Mouse (Mus musculus) testis, adult 2 months (tissue): Measurements from ENCODE around the gene Bdh2.

ENCODE experiments used
- CTCF ChIP-seq: fragments of 200-500 bp; IDR thresholded peaks from 2 replicates; pipeline ENCODE4 v1.5.1; 2012; ENCODE audit warnings: low read depth, mild to moderate bottlenecking, inconsistent platforms, low read length, moderate library complexity; ENCODE audit not compliant: control insufficient read depth, insufficient read depth, insufficient replicate concordance
- POLR2A ChIP-seq: fragments of 200-500 bp; IDR thresholded peaks from 2 replicates; pipeline ENCODE4 v1.6.1; 2012; ENCODE audit warnings: low read depth, mild to moderate bottlenecking, inconsistent platforms, low read length, moderate library complexity; ENCODE audit not compliant: control insufficient read depth

GRCm38 (mm10) chr3:135351857-135352256 is 70.8 kb downstream of the Bdh2 start:
- TF ChIP-seq CTCF (no peak), POLR2A (no peak)
